Mouse (Mus musculus) forebrain, embryonic 16.5 days (tissue): ENCODE data around the gene Atrx. TPM values are rescaled to one million over a fixed set of nuclear protein-coding genes. Genes with fewer than 3 reads are reported as not detected.
"Not testable (repeated sequence)": the region's sequence is repeated elsewhere in the genome, so short reads cannot be mapped to it uniquely, and the experiment has no call there.

Source experiments
- ATAC-seq: fragments of 200-750 bp; cut with Nextera tagmentation; 2 replicates; pipeline ENCODE4 v1.8.0; 2017; ENCODE audit warnings: mild to moderate bottlenecking, moderate library complexity
- H3K27ac ChIP-seq: fragments of 300-500 bp; sonication (generic); 2 replicates; pipeline ENCODE4 v1.5.1; 2014; ENCODE audit warnings: low read length, control low read depth
- H3K27me3 ChIP-seq: fragments of 300-500 bp; sonication (generic); replicated peaks from 2 replicates; pipeline ENCODE4 v1.6.1; 2014; ENCODE audit warnings: low read length; ENCODE audit not compliant: control insufficient read depth, insufficient read depth
- H3K36me3 ChIP-seq: fragments of 300-500 bp; sonication (generic); 2 replicates; pipeline ENCODE4 v1.6.1; 2014; ENCODE audit not compliant: control insufficient read depth, insufficient read depth
- H3K4me1 ChIP-seq: fragments of 300-500 bp; sonication (generic); replicated peaks from 2 replicates; pipeline ENCODE4 v1.6.1; 2014; ENCODE audit warnings: low read length; ENCODE audit not compliant: control insufficient read depth, insufficient read depth
- H3K4me2 ChIP-seq: fragments of 300-500 bp; sonication (generic); 2 replicates; pipeline ENCODE4 v1.6.1; 2014; ENCODE audit warnings: mild to moderate bottlenecking, low read length, control low read depth
- H3K4me3 ChIP-seq: fragments of 300-500 bp; sonication (generic); replicated peaks from 2 replicates; pipeline ENCODE4 v1.5.1; 2014; ENCODE audit warnings: mild to moderate bottlenecking, low read length, control low read depth
- H3K9ac ChIP-seq: fragments of 300-500 bp; sonication (generic); replicated peaks from 2 replicates; pipeline ENCODE4 v1.6.1; 2014; ENCODE audit warnings: low read depth, low read length, control low read depth
- H3K9me3 ChIP-seq: fragments of 300-500 bp; sonication (generic); 2 replicates; pipeline ENCODE4 v1.6.1; 2016; ENCODE audit warnings: low read length; ENCODE audit not compliant: control insufficient read depth
- WGBS: fragments of 180-500 bp; shearing (Covaris S2); extraction: QIAGEN DNeasy Blood & Tissue Kit; methylation state at CpG from one replicate; pipeline ENCODE4 v1.1.7; 2014; 5-methylcytosine and 5-hydroxymethylcytosine counted together
- polyA plus RNA-seq: library from polyadenylated mRNA; unstranded; fragments of >200 nt; fragmentation: Nextera tagmentation; extraction: Ambion mirVana; gene quantifications from 2 replicates; pipeline ENCODE4 v1.2.1, GENCODE M21; 2015

The Atrx gene
- polyA plus RNA-seq: 309 TPM in 2 replicates

DNA sequence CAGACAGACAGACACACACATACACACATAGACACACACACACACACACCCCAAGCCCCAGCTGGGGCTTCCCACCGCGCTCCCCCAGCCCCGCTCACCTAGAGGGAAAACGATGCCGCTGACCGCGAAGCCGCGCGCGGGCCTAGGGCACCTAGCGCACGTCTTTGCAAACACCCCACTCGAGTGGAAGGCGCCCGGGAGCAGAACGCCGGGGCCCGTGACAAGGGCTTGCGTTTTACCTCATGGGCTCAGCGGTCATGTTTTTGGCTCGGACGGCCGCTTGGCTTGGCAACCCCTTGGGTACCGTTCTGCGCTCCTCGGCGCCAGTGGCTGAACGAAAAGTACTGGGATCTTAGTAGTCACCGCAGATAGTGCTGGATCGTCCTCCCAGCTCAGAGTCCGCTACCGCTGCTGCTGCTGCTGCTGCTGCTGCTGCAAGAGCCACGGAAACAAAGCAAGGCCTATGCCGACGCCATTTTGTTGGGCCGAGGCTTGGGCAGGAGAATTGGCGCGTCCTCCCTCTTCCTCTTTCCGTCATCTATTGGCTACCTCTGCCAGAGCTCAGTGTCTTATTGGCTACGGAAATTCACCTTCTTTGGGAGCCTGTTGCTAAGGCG, at the start of gene Atrx:
Gene Atrx, minus strand, starts transcription at position 543 of the 617 bp plus-strand sequence.
- H3K36me3 ChIP-seq: no peaks in the 10 kb centered on the region
- peak within 1 kb of the TSS; percentile 69 for H3K4me3 ChIP-seq
- peak within 1 kb of the TSS; percentile 93 for H3K9ac ChIP-seq
- H3K4me2 ChIP-seq: peak within 1 kb of the TSS; percentile 58
- peak; percentile 95 for ATAC-seq
- peaks cover 14% of the 10 kb centered on the region for H3K4me1 ChIP-seq
- H3K27ac ChIP-seq: peak within 1 kb of the TSS; percentile 95
- no peaks in the 10 kb centered on the region for H3K9me3 ChIP-seq
- no peaks in the 10 kb centered on the region for H3K27me3 ChIP-seq
- WGBS: 20% methylated on average over 42 of the region's 42 CpGs

DNA sequence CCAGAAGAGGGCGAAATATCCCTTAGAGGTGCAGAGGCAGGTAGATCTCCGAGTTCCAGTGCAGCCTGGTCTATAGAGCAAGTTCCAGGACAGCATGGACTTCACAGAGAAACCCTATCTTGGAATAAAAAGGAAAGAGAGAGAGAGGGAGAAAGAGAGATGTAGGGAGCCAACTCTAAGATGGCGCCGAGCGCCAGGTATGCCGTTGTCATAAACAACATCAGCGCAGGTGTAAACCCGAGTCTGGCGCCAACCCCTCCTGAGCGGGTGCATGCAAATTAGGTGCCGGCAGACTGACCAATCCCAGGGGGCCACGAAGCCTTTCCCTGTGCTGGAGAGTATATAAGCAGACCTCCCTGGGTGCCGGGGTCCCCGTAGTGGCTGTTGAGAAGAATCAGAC, 27.9 kb upstream of the Atrx start:
- not testable (repeated sequence) for H3K36me3 ChIP-seq, H3K27ac ChIP-seq, H3K4me2 ChIP-seq, ATAC-seq, H3K27me3 ChIP-seq, H3K4me1 ChIP-seq, H3K9ac ChIP-seq, H3K4me3 ChIP-seq, H3K9me3 ChIP-seq
- 81% methylated on average over 14 of the region's 14 CpGs for WGBS

DNA sequence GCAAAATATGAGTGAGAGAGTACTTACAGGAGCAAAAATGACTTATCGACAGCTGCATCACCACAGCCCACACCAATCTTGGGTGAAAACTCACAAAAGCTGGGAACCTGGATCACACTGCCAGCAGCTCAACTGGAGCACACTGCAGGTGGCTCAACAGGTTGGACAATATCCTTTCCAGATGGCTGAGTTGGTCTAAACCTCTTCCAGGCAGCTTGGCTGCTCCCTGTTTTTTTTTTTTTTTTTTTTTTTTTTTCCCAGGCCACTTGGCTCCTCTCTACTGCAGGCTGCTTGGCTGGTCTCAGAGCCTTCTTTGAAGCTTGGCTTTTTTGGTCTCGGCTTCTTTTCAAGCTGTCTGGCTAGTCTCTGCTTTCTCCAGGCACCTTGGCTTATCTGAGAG, 24.8 kb upstream of the Atrx start:
- Histone ChIP-seq H3K4me1 (no peaks in the 10 kb centered on the region), H3K36me3 (no peaks in the 10 kb centered on the region), H3K27me3 (no peaks in the 10 kb centered on the region), H3K4me2 (no peak overlapping the region), H3K4me3 (no peak overlapping the region), H3K9me3 (no peaks in the 10 kb centered on the region), H3K9ac (no peak overlapping the region), H3K27ac (no peak overlapping the region)
- WGBS: 89% methylated on average over 2 of the region's 2 CpGs
- ATAC-seq: no peak

DNA sequence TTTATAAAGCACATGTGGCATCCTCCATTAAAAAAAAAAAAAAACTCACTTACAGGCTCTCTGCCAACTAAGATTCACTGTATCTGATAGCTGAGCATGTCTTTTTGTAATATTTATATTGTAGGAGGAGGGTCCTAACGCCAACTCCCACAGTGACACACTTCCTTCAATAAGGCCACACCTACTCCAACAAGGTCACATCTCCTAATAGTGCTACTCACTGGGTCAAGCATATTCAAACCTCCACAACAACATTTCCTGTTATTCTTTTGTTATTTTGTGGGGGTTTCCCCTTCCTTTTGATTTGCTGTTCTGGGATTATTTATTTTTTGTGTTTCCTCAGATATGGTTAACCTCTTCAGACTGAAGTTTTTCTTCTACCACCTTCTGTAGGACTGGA, 17.2 kb upstream of the Atrx start:
- H3K4me1 ChIP-seq: no peaks in the 10 kb centered on the region
- H3K27ac ChIP-seq: no peak overlapping the region
- no peak overlapping the region for H3K4me2 ChIP-seq
- H3K9ac ChIP-seq: no peak overlapping the region
- no peaks in the 10 kb centered on the region for H3K9me3 ChIP-seq
- no peak overlapping the region for H3K4me3 ChIP-seq
- H3K36me3 ChIP-seq: no peaks in the 10 kb centered on the region
- no peaks in the 10 kb centered on the region for H3K27me3 ChIP-seq
- WGBS: 57% methylated on average over 1 of the region's 1 CpGs
- ATAC-seq: no peak

DNA sequence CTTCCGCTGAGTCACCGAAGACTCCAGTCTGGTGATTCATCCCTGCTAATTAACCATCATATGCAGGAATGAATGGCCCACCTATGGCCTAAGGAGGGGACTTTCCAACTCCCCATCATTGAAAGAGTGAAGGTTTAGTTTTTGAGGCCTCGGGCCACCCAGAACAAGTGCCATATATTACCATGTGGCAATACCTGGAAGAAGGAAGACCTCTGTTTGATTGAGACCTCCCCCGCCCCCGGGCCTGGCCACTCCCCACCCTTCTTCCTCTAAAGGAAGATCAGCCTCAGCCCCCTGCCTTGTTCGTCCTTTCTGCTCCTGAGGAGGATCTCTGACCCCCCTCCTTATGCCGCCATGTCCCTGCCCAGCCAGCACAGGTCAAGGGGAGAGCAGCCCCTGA, 10.0 kb upstream of the Atrx start:
- Histone ChIP-seq H3K27me3 (no peaks in the 10 kb centered on the region), H3K36me3 (no peaks in the 10 kb centered on the region), H3K4me2 (no peak overlapping the region), H3K27ac (no peak overlapping the region), H3K9me3 (no peaks in the 10 kb centered on the region), H3K9ac (no peak overlapping the region), H3K4me3 (no peak overlapping the region), H3K4me1 (no peaks in the 10 kb centered on the region)
- 81% methylated on average over 7 of the region's 7 CpGs for WGBS
- no peak for ATAC-seq

DNA sequence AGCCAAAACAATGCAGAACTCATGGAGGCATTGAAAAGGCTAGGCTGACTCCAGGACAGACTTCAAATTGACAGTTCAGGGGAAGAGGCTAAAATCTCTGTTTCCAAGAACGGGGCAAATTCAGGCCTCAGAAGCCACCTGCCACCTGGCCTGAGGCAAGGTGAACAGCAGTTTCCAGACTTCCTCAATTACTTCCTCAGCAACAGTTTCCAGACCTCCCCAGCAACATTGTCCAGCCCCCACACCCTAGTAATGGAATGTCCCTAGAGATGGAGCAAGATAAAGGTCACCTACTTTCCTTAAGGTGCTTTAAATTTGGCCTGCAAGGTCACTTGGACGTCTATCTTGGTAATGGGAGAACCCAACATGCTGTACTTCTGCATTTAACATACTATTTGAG, 8.5 kb upstream of the Atrx start:
- Histone ChIP-seq H3K27ac (no peak overlapping the region), H3K4me3 (no peak overlapping the region), H3K4me2 (no peak overlapping the region), H3K4me1 (no peaks in the 10 kb centered on the region), H3K36me3 (no peaks in the 10 kb centered on the region), H3K9ac (no peak overlapping the region), H3K9me3 (no peaks in the 10 kb centered on the region), H3K27me3 (no peaks in the 10 kb centered on the region)
- 64% methylated on average over 2 of the region's 2 CpGs for WGBS
- no peak for ATAC-seq

DNA sequence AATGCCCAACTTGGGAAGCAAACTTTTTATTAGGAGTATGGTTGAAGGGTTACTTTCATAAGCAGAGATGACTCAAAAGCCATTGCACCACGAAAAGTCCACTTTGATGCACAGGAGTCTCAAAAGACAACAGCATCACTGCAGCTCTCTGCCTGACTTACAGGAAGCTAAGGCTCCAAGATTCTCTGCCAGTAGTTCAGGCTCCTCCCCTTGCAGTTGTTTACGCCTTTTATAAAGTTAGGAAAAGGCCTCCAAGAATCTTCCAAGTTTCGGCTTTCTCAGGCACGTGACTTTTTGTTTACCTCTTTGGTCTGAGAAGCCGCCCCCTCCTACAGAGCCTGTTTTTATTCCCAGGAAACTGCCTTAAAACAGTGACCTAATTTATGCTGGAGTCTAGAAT, 5.1 kb upstream of the Atrx start:
- Histone ChIP-seq H3K36me3 (no peaks in the 10 kb centered on the region), H3K9ac (no peak overlapping the region), H3K4me1 (no peaks in the 10 kb centered on the region), H3K4me2 (no peak overlapping the region), H3K9me3 (no peaks in the 10 kb centered on the region), H3K27ac (no peak overlapping the region), H3K27me3 (no peaks in the 10 kb centered on the region), H3K4me3 (no peak overlapping the region)
- 54% methylated on average over 5 of the region's 5 CpGs for WGBS
- ATAC-seq: no peak

DNA sequence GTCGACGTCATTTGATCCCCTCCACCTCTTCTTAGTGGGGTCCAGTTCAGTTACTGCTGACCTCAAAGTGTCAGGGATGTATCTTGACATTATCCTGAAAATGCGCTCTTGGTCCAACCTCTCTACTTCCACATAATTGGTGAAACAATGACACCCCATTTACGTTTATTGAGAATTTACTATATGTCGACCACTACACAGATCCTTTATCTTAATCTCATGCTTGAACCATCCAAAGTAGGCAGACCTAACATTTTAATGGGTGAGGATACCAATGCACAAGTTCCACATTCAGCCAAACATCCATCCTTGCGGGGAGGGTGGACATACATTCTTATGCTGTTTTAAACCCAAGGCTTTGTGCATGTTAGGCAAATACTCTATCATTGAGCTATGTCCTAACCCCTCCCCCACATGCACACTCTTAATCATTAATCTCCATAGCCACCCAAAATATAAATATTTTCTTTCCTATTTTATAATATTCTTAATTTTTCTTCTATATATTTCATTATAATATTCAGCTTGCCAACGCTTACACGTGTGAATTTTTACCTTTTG, 355 bp upstream of the Atrx start:
- Histone ChIP-seq H3K27me3 (no peaks in the 10 kb centered on the region), H3K36me3 (no peaks in the 10 kb centered on the region), H3K4me1 (peaks cover 14% of the 10 kb centered on the region), H3K4me2 (peak overlapping the region; percentile 49), H3K9me3 (no peaks in the 10 kb centered on the region), H3K4me3 (peak overlapping the region; percentile 69), H3K9ac (peak overlapping the region; percentile 93), H3K27ac (peak overlapping the region; percentile 95)
- 33% methylated on average over 8 of the region's 8 CpGs for WGBS
- ATAC-seq: peak; percentile 36

DNA sequence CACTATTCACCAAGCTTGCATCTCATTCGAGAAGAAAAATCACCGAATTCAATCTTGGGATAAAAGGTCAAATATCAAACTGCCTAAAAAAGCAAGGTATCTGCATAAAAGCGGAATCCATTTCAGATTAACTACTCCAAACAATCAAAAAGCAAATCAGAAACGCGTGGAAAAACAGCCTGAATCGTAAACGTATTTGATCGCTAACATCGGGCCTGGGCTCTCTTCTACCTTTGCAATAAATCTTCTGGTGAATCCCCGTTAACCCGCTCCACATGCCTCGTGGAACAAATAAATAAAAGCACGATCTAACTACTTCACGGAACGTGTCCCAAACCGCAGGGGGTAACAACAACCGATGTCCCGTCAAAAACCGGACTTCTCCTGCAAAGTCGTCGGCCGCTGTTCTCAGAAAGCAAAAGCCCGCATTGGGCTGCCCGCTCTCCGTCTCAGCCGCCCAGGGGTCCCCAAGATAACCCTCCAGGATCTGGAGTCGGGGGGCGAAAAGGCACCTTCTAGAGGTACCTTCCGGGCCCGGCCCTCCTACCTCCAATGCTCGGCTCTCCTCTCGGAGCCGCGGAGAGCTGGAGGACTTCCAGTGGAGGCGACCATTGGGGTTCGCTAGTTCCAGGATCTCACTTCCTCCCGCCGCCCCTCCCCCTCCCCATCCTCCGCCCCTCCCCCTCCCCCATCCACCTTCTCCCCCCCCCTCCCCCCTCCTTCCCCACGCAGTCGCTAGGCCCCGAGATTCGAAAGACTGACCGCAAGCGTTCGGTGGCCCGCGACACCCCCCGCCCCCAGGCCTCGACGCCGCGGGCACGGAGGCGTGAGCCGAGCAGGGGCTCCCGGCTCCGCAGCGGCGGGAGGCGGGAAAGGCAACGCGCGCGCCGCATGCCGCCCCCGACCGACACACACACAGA, 1.0 kb downstream of the Atrx start:
- Histone ChIP-seq H3K27ac (peak overlapping the region; percentile 95), H3K27me3 (no peaks in the 10 kb centered on the region), H3K4me1 (peaks cover 14% of the 10 kb centered on the region), H3K4me3 (peak overlapping the region; percentile 69), H3K36me3 (no peaks in the 10 kb centered on the region), H3K9ac (peak overlapping the region; percentile 93), H3K9me3 (no peaks in the 10 kb centered on the region), H3K4me2 (peak overlapping the region; percentile 58)
- ATAC-seq: peak; percentile 50
- WGBS: 24% methylated on average over 45 of the region's 69 CpGs
